Mouse (Mus musculus) liver, embryonic 11.5 days (tissue): Measurements from ENCODE around the gene Klf15. TPM values are rescaled to one million over a fixed set of nuclear protein-coding genes. Genes with fewer than 3 reads are reported as not detected.

ENCODE experiments used
- ATAC-seq: fragments of 200-750 bp; cut with Nextera tagmentation; replicated peaks from 2 replicates; pipeline ENCODE4 v1.8.0; 2017; ENCODE audit warnings: moderate number of reproducible peaks, mild to moderate bottlenecking, moderate TSS enrichment, moderate library complexity; ENCODE audit not compliant: low FRiP score
- DNase-seq: peaks from one replicate; pipeline ENCODE4 v3.0.0-alpha.2; 2017; ENCODE audit warnings: low spot score
- H3K27ac ChIP-seq: fragments of 300-500 bp; sonication (generic); 2 replicates; pipeline ENCODE4 v1.5.1; 2014; ENCODE audit warnings: mild to moderate bottlenecking, low read depth, low read length, control low read depth
- H3K27me3 ChIP-seq: fragments of 300-500 bp; sonication (generic); replicated peaks from 2 replicates; pipeline ENCODE4 v1.6.1; 2014; ENCODE audit warnings: low read length, mixed read lengths; ENCODE audit not compliant: control insufficient read depth, insufficient read depth
- H3K36me3 ChIP-seq: fragments of 300-500 bp; sonication (generic); 2 replicates; pipeline ENCODE4 v1.6.1; 2014; ENCODE audit warnings: mild to moderate bottlenecking, low read length, moderate library complexity, mixed read lengths; ENCODE audit not compliant: control insufficient read depth, insufficient read depth
- H3K4me1 ChIP-seq: fragments of 300-500 bp; sonication (generic); replicated peaks from 2 replicates; pipeline ENCODE4 v1.6.1; 2014; ENCODE audit warnings: low read length, mixed read lengths; ENCODE audit not compliant: control insufficient read depth, insufficient read depth
- H3K4me2 ChIP-seq: fragments of 300-500 bp; sonication (generic); 2 replicates; pipeline ENCODE4 v1.6.1; 2014; ENCODE audit warnings: mild to moderate bottlenecking, control low read depth, moderate library complexity
- H3K4me3 ChIP-seq: fragments of 300-500 bp; sonication (generic); 2 replicates; pipeline ENCODE4 v1.5.1; 2014; ENCODE audit warnings: low read depth, low read length, control low read depth
- H3K9ac ChIP-seq: fragments of 300-500 bp; sonication (generic); 2 replicates; pipeline ENCODE4 v1.6.1; 2014; ENCODE audit warnings: low read depth, low read length, control low read depth
- H3K9me3 ChIP-seq: fragments of 300-500 bp; sonication (generic); 2 replicates; pipeline ENCODE4 v1.6.1; 2016; ENCODE audit warnings: low read length, inconsistent platforms, mixed read lengths; ENCODE audit not compliant: control insufficient read depth
- WGBS: fragments of 180-500 bp; shearing (Covaris S2); extraction: QIAGEN DNeasy Blood & Tissue Kit; methylation state at CpG from one replicate; pipeline ENCODE4 v1.1.7; 2014; 5-methylcytosine and 5-hydroxymethylcytosine counted together
- polyA plus RNA-seq: library from polyadenylated mRNA; unstranded; fragments of >200 nt; fragmentation: Nextera tagmentation; extraction: Ambion mirVana; gene quantifications from 2 replicates; pipeline ENCODE4 v1.2.1, GENCODE M21; 2014

Klf15 gene
- polyA plus RNA-seq, 1 experiment from 2014 or later, result 10.6 TPM

- DNase-seq (no peak), ATAC-seq (no peak)
- Histone ChIP-seq H3K9me3 (no peaks in the 10 kb centered on the region), H3K9ac (no peak overlapping the region), H3K4me1 (no peaks in the 10 kb centered on the region), H3K27ac (no peak overlapping the region), H3K4me2 (no peak overlapping the region), H3K27me3 (peaks cover 18% of the 10 kb centered on the region), H3K36me3 (no peaks in the 10 kb centered on the region), H3K4me3 (no peak overlapping the region)
- 62% methylated on average over 1 of the region's 1 CpGs for WGBS
Measured at GRCm38 (mm10) chr6:90468216-90468615, 5.8 kb downstream of the Klf15 start.

GRCm38 (mm10) chr6:90469041-90469440 lies 6.7 kb downstream of the Klf15 start:
- no peaks in the 10 kb centered on the region for H3K4me1 ChIP-seq
- H3K27ac ChIP-seq, result no peak overlapping the region
- no peak for ATAC-seq
- no peak overlapping the region for H3K4me3 ChIP-seq
- H3K27me3 ChIP-seq, result peaks cover 9% of the 10 kb centered on the region; the same call in 1 of the 2 replicates
- H3K9ac ChIP-seq, result no peak overlapping the region
- H3K36me3 ChIP-seq, result no peaks in the 10 kb centered on the region
- H3K9me3 ChIP-seq, result no peaks in the 10 kb centered on the region
- no peak overlapping the region for H3K4me2 ChIP-seq
- 82% methylated on average over 6 of the region's 6 CpGs for WGBS
- no peak for DNase-seq

GRCm38 (mm10) chr6:90470255-90470654 lies 7.9 kb downstream of the Klf15 start:
- DNase-seq (no peak), ATAC-seq (no peak)
- WGBS, result 86% methylated on average over 2 of the region's 2 CpGs
- Histone ChIP-seq H3K4me2 (no peak overlapping the region), H3K9me3 (no peaks in the 10 kb centered on the region), H3K27me3 (no peaks in the 10 kb centered on the region), H3K4me1 (no peaks in the 10 kb centered on the region), H3K27ac (no peak overlapping the region), H3K9ac (no peak overlapping the region), H3K36me3 (no peaks in the 10 kb centered on the region), H3K4me3 (no peak overlapping the region)

GRCm38 (mm10) chr6:90470947-90471541 lies 8.7 kb downstream of the Klf15 start:
- no peak for DNase-seq
- ATAC-seq, result no peak
- WGBS, result 63% methylated on average over 12 of the region's 12 CpGs
- no peak overlapping the region for H3K9ac ChIP-seq
- H3K36me3 ChIP-seq, result no peaks in the 10 kb centered on the region
- no peaks in the 10 kb centered on the region for H3K27me3 ChIP-seq
- H3K4me3 ChIP-seq, result no peak overlapping the region
- no peak overlapping the region for H3K27ac ChIP-seq
- no peaks in the 10 kb centered on the region for H3K4me1 ChIP-seq
- H3K4me2 ChIP-seq, result no peak overlapping the region
- no peaks in the 10 kb centered on the region for H3K9me3 ChIP-seq

- Histone ChIP-seq H3K4me2 (no peak overlapping the region), H3K36me3 (no peaks in the 10 kb centered on the region), H3K27ac (no peak overlapping the region), H3K9ac (no peak overlapping the region), H3K4me3 (no peak overlapping the region), H3K4me1 (no peaks in the 10 kb centered on the region), H3K9me3 (no peaks in the 10 kb centered on the region), H3K27me3 (no peaks in the 10 kb centered on the region)
- DNase-seq (no peak), ATAC-seq (no peak)
- WGBS, result 65% methylated on average over 4 of the region's 4 CpGs
Measured at GRCm38 (mm10) chr6:90472079-90472478, 9.7 kb downstream of the Klf15 start.

GRCm38 (mm10) chr6:90472697-90473096 lies 10.3 kb downstream of the Klf15 start:
- H3K4me1 ChIP-seq, result no peaks in the 10 kb centered on the region
- WGBS, result 82% methylated on average over 3 of the region's 3 CpGs
- no peak overlapping the region for H3K27ac ChIP-seq
- ATAC-seq (no peak), DNase-seq (no peak)
- H3K9me3 ChIP-seq, result no peaks in the 10 kb centered on the region
- H3K4me2 ChIP-seq, result no peak overlapping the region
- no peaks in the 10 kb centered on the region for H3K27me3 ChIP-seq
- H3K9ac ChIP-seq, result no peak overlapping the region
- no peak overlapping the region for H3K4me3 ChIP-seq
- no peaks in the 10 kb centered on the region for H3K36me3 ChIP-seq

GRCm38 (mm10) chr6:90473630-90474360 lies 11.4 kb downstream of the Klf15 start:
- no peaks in the 10 kb centered on the region for H3K36me3 ChIP-seq
- no peak for DNase-seq
- no peak overlapping the region for H3K27ac ChIP-seq
- WGBS, result 90% methylated on average over 24 of the region's 24 CpGs
- no peaks in the 10 kb centered on the region for H3K9me3 ChIP-seq
- ATAC-seq, result no peak
- no peak overlapping the region for H3K9ac ChIP-seq
- H3K4me1 ChIP-seq, result no peaks in the 10 kb centered on the region
- no peaks in the 10 kb centered on the region for H3K27me3 ChIP-seq
- H3K4me2 ChIP-seq, result no peak overlapping the region
- no peak overlapping the region for H3K4me3 ChIP-seq

- WGBS, result 79% methylated on average over 3 of the region's 3 CpGs
- no peak overlapping the region for H3K9ac ChIP-seq
- DNase-seq (no peak), ATAC-seq (no peak)
- H3K9me3 ChIP-seq, result no peaks in the 10 kb centered on the region
- H3K4me2 ChIP-seq, result no peak overlapping the region
- H3K27ac ChIP-seq, result no peak overlapping the region
- H3K36me3 ChIP-seq, result no peaks in the 10 kb centered on the region
- H3K27me3 ChIP-seq, result no peaks in the 10 kb centered on the region
- H3K4me3 ChIP-seq, result no peak overlapping the region
- H3K4me1 ChIP-seq, result no peaks in the 10 kb centered on the region
Measured at GRCm38 (mm10) chr6:90474361-90474750, 12.0 kb downstream of the Klf15 start.
